Mouse (Mus musculus) induced T-regulatory cell, adult 2 months (primary cell): ENCODE results near the gene Akap9.
A peak's percentile ranks its signal among the peaks of the same experiment; 100 is the strongest.
"Not testable (repeated sequence)": the region's sequence is repeated elsewhere in the genome, so short reads cannot be mapped to it uniquely, and the experiment has no call there.

Source experiments
- DNase-seq: peaks from one replicate; pipeline ENCODE4 v3.0.0-alpha.2; 2012; ENCODE audit warnings: low read depth

Akap9 gene

GRCm38 (mm10) chr5:3927801-3928689 lies at the start of gene Akap9:
TSS of gene Akap9 (plus strand) at chr5:3928054.
- peak; percentile 70 for DNase-seq

- peak; percentile 75 for DNase-seq
Measured at GRCm38 (mm10) chr5:3886862-3887261, 41.0 kb upstream of the Akap9 start.

DNA sequence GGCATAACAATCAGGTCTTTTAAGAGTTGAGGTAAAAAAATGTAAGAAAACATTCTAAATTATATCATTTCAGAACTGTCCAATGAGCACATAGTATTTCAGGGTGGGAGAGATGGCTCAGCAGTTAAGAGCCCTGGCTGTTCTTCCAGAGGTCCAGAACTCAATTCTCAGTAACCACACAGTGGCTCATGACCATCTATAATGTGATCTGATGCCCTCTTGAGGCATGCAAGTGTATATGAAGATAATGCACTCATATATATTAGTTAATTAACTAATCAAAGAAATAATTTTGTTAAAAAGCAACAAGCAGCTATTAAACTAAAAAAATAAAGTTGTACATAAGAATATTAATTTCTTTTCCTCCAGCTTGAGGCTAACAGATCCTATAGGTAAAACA lies 38.7 kb upstream of the Akap9 start:
- peak; percentile 16 for DNase-seq

GRCm38 (mm10) chr5:3893459-3894293 lies 34.2 kb upstream of the Akap9 start, which contains the start of gene Mterf1a:
TSS of gene Mterf1a (minus strand) at chr5:3893933.
- peak; percentile 63 for DNase-seq

- DNase-seq = not testable (repeated sequence)
Measured at GRCm38 (mm10) chr5:3894294-3894619, 33.6 kb upstream of the Akap9 start.

- DNase-seq = no peak
Measured at GRCm38 (mm10) chr5:3905471-3905870, 22.4 kb upstream of the Akap9 start.

DNA sequence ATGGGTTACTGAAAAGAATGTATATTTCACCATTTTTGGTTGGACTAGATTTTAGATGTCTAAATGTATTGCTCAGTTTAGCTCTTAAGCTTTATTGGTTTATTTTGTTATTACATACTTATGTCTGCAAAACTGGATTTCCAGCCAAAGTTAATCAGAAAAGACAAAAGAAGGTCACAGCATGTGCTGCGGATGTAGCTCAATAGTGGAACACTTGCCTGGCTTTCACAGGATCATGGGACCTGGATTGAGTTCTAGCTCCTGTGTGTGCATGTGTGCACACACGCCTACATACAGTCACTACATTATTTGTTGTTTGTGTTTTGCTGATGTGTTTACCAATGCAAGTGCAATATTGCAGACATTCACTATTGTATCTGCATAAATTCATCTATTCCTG lies 5.5 kb upstream of the Akap9 start:
- no peak for DNase-seq

GRCm38 (mm10) chr5:3926666-3927065 lies 1.2 kb upstream of the Akap9 start:
- peak; percentile 21 for DNase-seq

DNA sequence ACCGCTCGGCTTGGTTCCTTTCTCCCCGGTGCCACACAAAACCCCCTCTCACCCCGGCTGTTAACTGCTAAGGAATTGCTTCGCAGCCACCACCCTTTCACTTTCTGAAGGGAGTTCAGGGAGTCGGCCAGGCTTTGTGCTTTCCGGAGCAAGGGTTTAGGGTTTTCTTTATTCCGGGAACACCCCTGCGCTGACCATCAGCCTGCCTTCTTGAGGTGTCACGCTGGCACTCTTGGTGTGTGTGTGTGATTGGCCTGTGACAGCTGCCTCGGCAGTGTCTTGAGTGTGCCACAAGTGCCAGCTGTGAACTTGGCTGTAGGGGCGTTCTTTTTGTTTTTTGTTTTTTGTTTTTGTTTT lies 814 bp downstream of the Akap9 start:
- peak; percentile 62 for DNase-seq

GRCm38 (mm10) chr5:3930760-3931159 lies 2.9 kb downstream of the Akap9 start:
- DNase-seq = no peak

GRCm38 (mm10) chr5:3931636-3932035 lies 3.8 kb downstream of the Akap9 start:
- DNase-seq = no peak

DNA sequence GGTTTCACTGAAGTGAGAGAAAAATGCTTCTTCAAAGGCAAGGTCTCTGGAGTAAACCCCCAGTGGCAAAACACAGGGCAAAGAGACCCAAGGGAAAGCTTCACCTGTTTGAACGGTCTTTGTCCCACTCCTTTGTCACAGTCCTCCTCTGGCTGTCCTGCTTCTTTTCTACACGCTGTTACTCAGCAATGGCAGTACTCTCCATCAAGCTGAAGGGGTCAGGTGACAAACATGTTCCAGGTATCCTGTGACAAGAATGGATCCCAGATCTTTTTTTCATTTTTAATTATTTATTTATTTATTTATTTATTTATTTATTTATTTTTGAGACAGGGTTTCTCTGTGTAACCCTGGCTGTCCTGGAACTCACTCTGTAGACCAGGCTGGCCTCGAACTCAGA lies 5.7 kb downstream of the Akap9 start:
- no peak for DNase-seq

- DNase-seq = no peak
Measured at GRCm38 (mm10) chr5:3935266-3935665, 7.4 kb downstream of the Akap9 start.

DNA sequence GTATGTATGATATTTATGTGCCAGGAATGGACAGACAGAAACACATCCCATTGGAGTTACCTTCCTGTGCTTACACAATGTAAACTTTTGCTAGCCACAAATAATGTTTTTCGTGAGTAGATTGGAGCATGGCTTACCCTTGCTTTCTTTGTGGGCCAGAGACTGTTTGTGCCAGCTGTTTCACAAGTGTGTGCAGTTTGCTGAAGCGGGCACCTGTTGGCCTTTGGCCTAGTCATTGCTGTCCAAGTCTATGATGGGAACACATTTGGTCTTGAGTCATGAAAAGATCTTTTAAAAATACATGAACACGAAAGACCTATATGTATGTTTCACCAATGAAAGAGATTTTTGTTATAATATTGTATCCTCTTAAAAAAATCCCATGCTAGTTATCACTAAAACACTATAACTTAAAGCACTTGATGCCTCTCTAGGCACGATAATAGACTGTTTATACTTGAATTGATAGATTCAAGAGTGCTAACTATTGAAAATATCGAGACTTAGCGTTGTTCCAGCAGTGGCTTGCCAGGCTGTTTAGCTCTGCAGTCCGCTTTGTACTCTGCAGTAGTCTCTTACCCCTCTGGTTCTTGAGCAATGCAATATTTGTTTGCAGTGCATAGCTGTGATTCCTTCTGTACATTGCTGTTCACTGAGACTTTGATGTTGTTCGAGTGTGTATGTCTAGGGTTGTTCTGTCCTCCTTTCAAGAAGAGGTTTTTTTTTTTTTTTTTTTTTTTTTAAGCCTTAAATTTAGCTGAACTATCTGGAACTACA lies 8.1 kb downstream of the Akap9 start:
- no peak for DNase-seq

GRCm38 (mm10) chr5:3938905-3939304 lies 11.1 kb downstream of the Akap9 start:
- DNase-seq = no peak

DNA sequence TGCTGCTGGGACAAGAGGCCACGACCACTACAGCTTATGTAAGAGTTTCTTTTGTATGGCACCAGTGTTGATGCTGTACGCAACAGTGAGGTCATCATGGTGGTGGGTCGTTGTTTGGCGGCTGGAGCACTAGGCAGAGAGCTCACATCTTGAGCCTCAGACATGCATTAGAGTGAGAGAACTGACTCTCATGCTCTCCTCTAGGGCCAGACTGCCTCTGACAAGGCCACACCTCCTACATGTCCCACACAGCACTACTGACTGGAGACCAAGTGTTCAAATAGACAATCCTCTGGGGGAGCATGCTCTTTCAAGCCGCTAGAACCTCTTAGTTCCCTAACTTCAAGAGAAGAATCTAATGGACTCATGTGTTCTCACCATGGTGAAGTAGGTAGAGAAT lies 11.5 kb downstream of the Akap9 start:
- DNase-seq = no peak

DNA sequence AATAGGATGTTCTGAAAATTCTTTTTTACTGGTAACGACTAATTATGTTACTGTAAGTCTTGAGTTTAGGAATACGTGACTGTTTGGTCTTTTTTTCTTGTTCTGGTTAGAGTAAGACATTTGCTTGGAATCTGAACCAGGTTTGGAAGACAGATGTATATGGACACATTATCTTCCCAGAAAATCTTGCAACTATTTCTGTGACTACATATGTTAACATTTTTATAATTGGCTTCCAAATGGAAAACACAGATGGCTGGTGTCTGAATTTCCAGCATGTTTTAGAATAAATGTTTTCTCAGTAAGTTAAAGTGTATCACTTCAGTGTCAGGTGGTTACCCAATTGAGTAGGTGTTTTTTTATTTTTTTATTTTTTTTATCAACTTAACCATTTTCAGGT lies 13.4 kb downstream of the Akap9 start:
- DNase-seq = no peak

DNA sequence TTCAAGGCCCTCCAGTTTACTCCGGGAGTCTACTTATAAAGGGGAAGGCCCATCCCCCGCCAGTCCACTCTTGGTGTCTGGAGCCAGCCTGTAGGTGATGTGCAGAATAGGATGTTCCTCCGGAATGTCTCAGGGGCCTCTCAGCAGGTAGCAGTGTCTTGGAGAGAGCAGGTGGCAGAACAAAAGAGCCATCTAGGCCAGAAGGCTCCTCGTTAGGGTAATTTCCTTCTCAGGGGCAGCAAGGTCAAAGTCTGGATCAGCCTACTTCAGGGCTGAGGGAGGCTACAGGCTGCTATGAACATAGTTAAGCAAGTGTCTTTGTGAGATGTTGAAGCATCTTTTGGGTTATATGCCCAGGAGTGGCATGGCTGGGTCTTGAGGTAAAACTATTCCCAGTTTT lies 15.3 kb downstream of the Akap9 start:
- not testable (repeated sequence) for DNase-seq

- DNase-seq = peak; percentile 58
Measured at GRCm38 (mm10) chr5:3952498-3952897, 24.6 kb downstream of the Akap9 start.

DNA sequence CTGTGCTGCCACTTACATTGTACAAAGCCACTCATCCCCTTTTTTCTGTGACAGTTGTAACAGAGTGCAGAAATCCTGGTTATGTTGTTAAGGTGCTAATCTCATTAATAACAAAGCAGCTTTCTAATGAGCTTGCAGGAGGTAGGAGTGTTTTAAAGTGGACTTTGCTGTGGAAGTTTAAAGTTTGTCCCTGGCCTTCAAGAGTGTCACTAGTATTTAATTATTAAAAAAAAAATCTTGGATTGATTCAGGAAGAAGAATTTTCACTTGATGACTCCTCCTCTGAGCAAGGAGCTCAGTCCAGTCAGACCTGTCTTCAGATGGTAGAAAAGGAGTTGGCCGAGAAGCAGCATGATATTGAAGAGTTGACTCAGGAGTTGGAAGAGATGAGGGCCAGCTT lies 26.7 kb downstream of the Akap9 start:
- no peak for DNase-seq

DNA sequence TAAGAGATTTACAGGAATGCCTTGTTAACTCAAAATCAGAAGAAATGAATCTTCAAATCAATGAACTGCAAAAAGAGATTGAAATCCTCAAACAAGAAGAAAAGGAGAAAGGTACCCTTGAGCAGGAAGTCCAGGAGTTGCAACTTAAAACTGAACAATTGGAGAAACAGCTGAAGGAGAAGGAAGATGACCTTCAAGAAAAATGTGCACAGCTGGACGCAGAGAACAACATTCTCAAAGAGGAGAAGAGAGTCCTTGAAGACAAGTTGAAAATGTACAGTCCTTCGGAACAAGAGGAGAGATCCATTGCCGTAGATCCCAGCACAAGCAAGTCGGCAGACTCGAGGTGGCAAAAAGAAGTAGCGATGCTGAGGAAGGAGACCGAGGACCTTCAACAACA lies 33.4 kb downstream of the Akap9 start:
- DNase-seq = no peak

DNA sequence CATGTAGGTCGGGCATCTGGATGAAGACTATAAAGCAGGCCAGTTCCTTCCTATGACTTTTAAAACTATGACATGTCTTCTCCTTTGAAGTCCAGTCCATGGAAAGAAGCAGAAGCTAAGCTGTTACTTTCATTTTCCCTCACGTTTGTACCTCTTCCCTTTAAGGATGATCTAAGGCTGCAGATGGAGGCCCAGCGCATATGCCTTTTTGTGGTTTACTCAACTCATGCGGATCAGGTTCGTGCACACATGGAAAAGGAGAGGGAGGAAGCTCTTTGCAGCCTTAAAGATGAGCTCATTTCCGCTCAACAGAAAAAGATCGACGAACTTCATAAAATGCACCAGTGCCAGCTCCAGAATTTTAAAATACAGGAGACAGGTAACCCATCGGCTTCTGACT lies 40.6 kb downstream of the Akap9 start:
- DNase-seq = no peak
